Comparison of ENCODE assay signal across 9 mouse cellular contexts in the genomic region with DNA sequence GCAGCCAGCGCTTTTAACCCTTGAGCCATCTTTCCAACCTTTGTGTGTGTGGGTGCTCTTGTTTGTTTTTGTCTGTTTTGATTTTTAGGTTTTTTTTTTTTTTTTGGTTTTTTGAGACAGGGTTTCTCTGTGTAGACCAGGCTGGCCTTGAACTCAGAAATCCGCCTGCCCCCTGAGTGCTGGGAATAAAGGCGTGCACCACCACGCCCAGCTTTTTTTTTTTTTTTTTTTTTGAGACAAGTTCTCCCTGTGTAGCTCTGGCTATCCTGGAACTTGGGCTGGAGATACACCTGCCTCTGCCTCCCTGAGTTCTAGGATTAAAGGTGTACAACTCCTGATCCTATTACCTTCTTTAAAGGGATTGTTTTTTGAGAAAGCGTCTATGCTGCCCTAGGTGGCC. TPM values are rescaled to one million over a fixed set of nuclear protein-coding genes. Genes with fewer than 3 reads are reported as not detected.
DNase-seq lines count a peak whose midpoint lies in the region; ATAC-seq and TF ChIP-seq lines count a peak whose summit lies in the region.
"Had no signal": no experiment of that assay in that cellular context is flagged by ENCODE, and none has a peak within 500 bp of the region (broad histone marks: within the 10 kb centered on the region; RNA-seq: fewer than 3 reads in every experiment).

No protein-coding gene starts in this region.

- peaks cover 71% of the 10 kb centered on the region for H3K4me1 ChIP-seq in E14TG2a.4 (replicated peaks; ENCODE audit: low read depth, low read length)
- H3K4me1 ChIP-seq in hindbrain, embryonic 11.5 days (replicated peaks; ENCODE audit: control insufficient read depth, insufficient read depth, low read length): peaks cover 3% of the 10 kb centered on the region; the same call in 1 of the 2 replicates
- H3K4me1 ChIP-seq in liver, embryonic 14.5 days (replicated peaks; ENCODE audit: control insufficient read depth in 2 of 2, insufficient read depth in 2 of 2, low read length in 1 of 2): peaks cover 31 to 35% of the 10 kb centered on the region in 2 experiments

- no peaks in the 10 kb centered on the region for H3K27me3 ChIP-seq in E14TG2a.4 (ENCODE audit: insufficient read depth, low read length)
- no peaks in the 10 kb centered on the region for H3K27me3 ChIP-seq in hindbrain, embryonic 11.5 days (ENCODE audit: control insufficient read depth, insufficient read depth, low read length)
- H3K27me3 ChIP-seq in liver, embryonic 14.5 days (ENCODE audit: control insufficient read depth, insufficient read depth, low read length): no peaks in the 10 kb centered on the region

- H3K36me3 ChIP-seq in E14TG2a.4 (ENCODE audit: insufficient read depth, low read length): peaks cover 55% of the 10 kb centered on the region
- 0 out of 2 replicates have a peak, but pooled peaks cover 3% of the 10 kb centered on the region for H3K36me3 ChIP-seq in hindbrain, embryonic 11.5 days (ENCODE audit: control insufficient read depth, insufficient read depth, low read length)
- H3K36me3 ChIP-seq in liver, embryonic 14.5 days (replicated peaks; ENCODE audit: control insufficient read depth, insufficient read depth, low read depth): peaks cover 9% of the 10 kb centered on the region

- H3K9me3 ChIP-seq in E14TG2a.4 (ENCODE audit: low read length): no peaks in the 10 kb centered on the region
- H3K9me3 ChIP-seq in hindbrain, embryonic 11.5 days (ENCODE audit: control insufficient read depth, low read length): no peaks in the 10 kb centered on the region
- no peaks in the 10 kb centered on the region for H3K9me3 ChIP-seq in liver, embryonic 14.5 days (ENCODE audit: control insufficient read depth, low read length)

- no peak for TF ChIP-seq CTCF in gastrocnemius, adult 2 months (IDR thresholded peaks at IDR 0.05)
- no peak for TF ChIP-seq CTCF in E14TG2a.4 (conservative IDR thresholded peaks at IDR 0.05; ENCODE audit: low read length)
- TF ChIP-seq CTCF in liver, embryonic 14.5 days (IDR thresholded peaks at IDR 0.05; ENCODE audit: low read depth): no peak

- TF ChIP-seq EP300 in liver, embryonic 14.5 days (IDR thresholded peaks at IDR 0.05; ENCODE audit: low read depth): no peak

- H3K27ac ChIP-seq in gastrocnemius, adult 2 months: peak overlapping the region; percentile 98
- no peak overlapping the region for H3K27ac ChIP-seq in hindbrain, embryonic 11.5 days (ENCODE audit: low read depth, low read length)
- peak overlapping the region; percentile 93 for H3K27ac ChIP-seq in liver, embryonic 14.5 days

- H3K9ac ChIP-seq in hindbrain, embryonic 11.5 days (ENCODE audit: low read depth, low read length): no peak overlapping the region; the same call in 1 of the 2 replicates
- H3K9ac ChIP-seq in liver, embryonic 14.5 days (replicated peaks): peak overlapping the region; percentile 92

- 91% methylated on average over 5 of the region's 5 CpGs for WGBS in hindbrain, embryonic 11.5 days
- 34% methylated on average over 5 of the region's 5 CpGs for WGBS in liver, embryonic 14.5 days (ENCODE audit: insufficient replicate concordance)

- H3K4me2 ChIP-seq in hindbrain, embryonic 11.5 days (replicated peaks; ENCODE audit: low read depth, low read length): peak overlapping the region; percentile 91
- H3K4me2 ChIP-seq in liver, embryonic 14.5 days (ENCODE audit: low read depth): peak overlapping the region; percentile 96

- no peak for ATAC-seq in hindbrain, embryonic 11.5 days (ENCODE audit: low FRiP score)
- ATAC-seq in liver, embryonic 14.5 days (ENCODE audit: insufficient read depth): no peak

- intact Hi-C loops in gastrocnemius, adult 2 months (cut with DNase I): no loop called here
- intact Hi-C loops in left cerebral cortex, postnatal 25 days (cut with DNase I): no loop called here

- DNase-seq in gastrocnemius, adult 2 months: no peak
- DNase-seq in gastrocnemius, adult 18-20 months (ENCODE audit: low spot score): no peak
- no peak for DNase-seq in hindbrain, embryonic 11.5 days (ENCODE audit: low spot score)
- no peak for DNase-seq in liver, embryonic 14.5 days (ENCODE audit: low read depth in 3 of 3, low spot score in 3 of 3)
- no peak for DNase-seq in right cerebral cortex, postnatal 14 days
- no peak for DNase-seq in adrenal gland, adult 8-10 months
- no peak for DNase-seq in left cerebral cortex, postnatal 25 days (ENCODE audit: low spot score in 2 of 2)
- DNase-seq: retina, postnatal 1 day had no signal

- H3K4me3 ChIP-seq in gastrocnemius, adult 2 months: peak overlapping the region; percentile 94
- peak overlapping the region; percentile 98 for H3K4me3 ChIP-seq in E14TG2a.4 (replicated peaks; ENCODE audit: low read length)
- peak overlapping the region; percentile 88 for H3K4me3 ChIP-seq in hindbrain, embryonic 11.5 days (ENCODE audit: low read depth, low read length)
- H3K4me3 ChIP-seq in liver, embryonic 14.5 days (ENCODE audit: insufficient read depth in 1 of 2, low read depth in 2 of 2, low read length in 2 of 2): peak overlapping the region; percentile 96 to 98

RNA-seq across cellular contexts. Expression of gene Ptges3, which starts 2.4 kb away (rescaled TPM):
- total RNA-seq in gastrocnemius, adult 2 months (2021): 10 to 100 TPM; 75.4 to 81.3 TPM
- 10 to 100 TPM; 72.1 to 87.9 TPM for total RNA-seq in gastrocnemius, adult 18-20 months (2021)
- 590 and 626 TPM in 2 replicates for polyA plus RNA-seq in hindbrain, embryonic 11.5 days (2014; fragmentation: Nextera tagmentation; extraction: Ambion mirVana)
- polyA plus RNA-seq in liver, embryonic 14.5 days (2012; rRNA removed): 20.9 and 40.1 TPM in 2 replicates
- 233 and 244 TPM in 2 replicates for polyA plus RNA-seq in liver, embryonic 14.5 days (2014; fragmentation: Nextera tagmentation; extraction: Ambion mirVana)
- total RNA-seq in adrenal gland, adult 8-10 months (2022): 100 to 1,000 TPM; 128 to 203 (median 146) TPM
- 100 to 1,000 TPM; 127 to 132 TPM for total RNA-seq in left cerebral cortex, postnatal 25 days (2021)

RNA-seq across cellular contexts. Expression of gene Atp5b, which starts 22.0 kb away (rescaled TPM):
- total RNA-seq in gastrocnemius, adult 2 months (2021): 1,000 to 10,000 TPM; 3,225 to 4,497 TPM
- 1,000 to 10,000 TPM; 3,383 to 3,450 TPM for total RNA-seq in gastrocnemius, adult 18-20 months (2021)
- 2,416 and 2,461 TPM in 2 replicates for polyA plus RNA-seq in hindbrain, embryonic 11.5 days (2014; fragmentation: Nextera tagmentation; extraction: Ambion mirVana)
- 910 and 999 TPM in 2 replicates for polyA plus RNA-seq in liver, embryonic 14.5 days (2012; rRNA removed)
- 1,823 and 1,877 TPM in 2 replicates for polyA plus RNA-seq in liver, embryonic 14.5 days (2014; fragmentation: Nextera tagmentation; extraction: Ambion mirVana)
- total RNA-seq in adrenal gland, adult 8-10 months (2022): 1,000 to 10,000 TPM; 1,737 to 2,601 (median 2,176) TPM
- 1,000 to 10,000 TPM; 1,709 to 1,721 TPM for total RNA-seq in left cerebral cortex, postnatal 25 days (2021)

RNA-seq across cellular contexts. Expression of gene Naca, which starts 25.7 kb away (rescaled TPM):
- total RNA-seq in gastrocnemius, adult 2 months (2021): 100 to 1,000 TPM; 385 to 418 TPM
- total RNA-seq in gastrocnemius, adult 18-20 months (2021): 100 to 1,000 TPM; 382 to 392 TPM
- 858 and 879 TPM in 2 replicates for polyA plus RNA-seq in hindbrain, embryonic 11.5 days (2014; fragmentation: Nextera tagmentation; extraction: Ambion mirVana)
- 160 and 272 TPM in 2 replicates for polyA plus RNA-seq in liver, embryonic 14.5 days (2012; rRNA removed)
- polyA plus RNA-seq in liver, embryonic 14.5 days (2014; fragmentation: Nextera tagmentation; extraction: Ambion mirVana): 519 and 530 TPM in 2 replicates
- 100 to 1,000 TPM; 560 to 666 (median 578) TPM for total RNA-seq in adrenal gland, adult 8-10 months (2022)
- total RNA-seq in left cerebral cortex, postnatal 25 days (2021): 100 to 1,000 TPM; 308 to 327 TPM

RNA-seq across cellular contexts. Expression of gene Baz2a, which starts 30.3 kb away (rescaled TPM):
- total RNA-seq in gastrocnemius, adult 2 months (2021): 10 to 100 TPM; 12.7 to 13.2 TPM
- 10 to 100 TPM; 12.4 to 13.9 TPM for total RNA-seq in gastrocnemius, adult 18-20 months (2021)
- 20.0 and 37.6 TPM in 2 replicates for polyA plus RNA-seq in hindbrain, embryonic 11.5 days (2014; fragmentation: Nextera tagmentation; extraction: Ambion mirVana)
- polyA plus RNA-seq in liver, embryonic 14.5 days (2012; rRNA removed): 9.5 TPM in 2 replicates
- polyA plus RNA-seq in liver, embryonic 14.5 days (2014; fragmentation: Nextera tagmentation; extraction: Ambion mirVana): 9.1 and 10.3 TPM in 2 replicates
- total RNA-seq in adrenal gland, adult 8-10 months (2022): 10 to 100 TPM; 52.9 to 78.0 (median 62.7) TPM
- 10 to 100 TPM; 34.3 to 38.4 TPM for total RNA-seq in left cerebral cortex, postnatal 25 days (2021)

RNA-seq across cellular contexts. Expression of gene Prim1, which starts 46.1 kb away (rescaled TPM):
- under 1 TPM; 0.61 to 0.95 TPM for total RNA-seq in gastrocnemius, adult 2 months (2021)
- total RNA-seq in gastrocnemius, adult 18-20 months (2021): 1 to 10 TPM in 1 of 2 experiments, under 1 TPM in 1; 0.64 to 1.0 TPM
- polyA plus RNA-seq in hindbrain, embryonic 11.5 days (2014; fragmentation: Nextera tagmentation; extraction: Ambion mirVana): 87.8 and 88.3 TPM in 2 replicates
- 26.3 and 42.0 TPM in 2 replicates for polyA plus RNA-seq in liver, embryonic 14.5 days (2012; rRNA removed)
- polyA plus RNA-seq in liver, embryonic 14.5 days (2014; fragmentation: Nextera tagmentation; extraction: Ambion mirVana): 78.2 and 84.1 TPM in 2 replicates
- total RNA-seq in adrenal gland, adult 8-10 months (2022): 1 to 10 TPM; 2.1 to 3.5 (median 3.0) TPM
- 1 to 10 TPM; 6.2 to 6.9 TPM for total RNA-seq in left cerebral cortex, postnatal 25 days (2021)
